8 mouse cellular contexts compared by ENCODE assay signal in genomic region chr2:34904849-34905542, GRCm38 (mm10). TPM values are rescaled to one million over a fixed set of nuclear protein-coding genes. Genes with fewer than 3 reads are reported as not detected.
DNase-seq lines count a peak whose midpoint lies in the region; ATAC-seq and TF ChIP-seq lines count a peak whose summit lies in the region.

No protein-coding gene starts in this region.

- ATAC-seq in embryonic facial prominence, embryonic 13.5 days (ENCODE audit: insufficient number of reproducible peaks, insufficient read depth, low FRiP score, low TSS enrichment, low read depth) = peak; percentile 94
- ATAC-seq in limb, embryonic 12.5 days (ENCODE audit: insufficient number of reproducible peaks, insufficient read depth, low FRiP score, low TSS enrichment, low read depth) = peak; percentile 96
- ATAC-seq in midbrain, embryonic 15.5 days (replicated peaks) = peak; percentile 96

- no peak for TF ChIP-seq CTCF in kidney, adult 2 months (conservative IDR thresholded peaks at IDR 0.05; ENCODE audit: insufficient read depth, insufficient read length, low read depth, low read length)
- TF ChIP-seq CTCF in spleen, adult 2 months (IDR thresholded peaks at IDR 0.05; ENCODE audit: extremely low read depth, insufficient read depth, insufficient read length, insufficient replicate concordance) = no peak

- H3K4me2 ChIP-seq in embryonic facial prominence, embryonic 13.5 days = peak overlapping the region; percentile 60
- peak overlapping the region; percentile 59 for H3K4me2 ChIP-seq in limb, embryonic 12.5 days
- H3K4me2 ChIP-seq in midbrain, embryonic 15.5 days = peak overlapping the region; percentile 67

- DNase-seq in 3134 (ENCODE audit: extremely low read depth, insufficient read length, low spot score) = peak; percentile 83
- DNase-seq in adrenal gland, postnatal 36 days = peak; percentile 99
- peak; percentile 99 for DNase-seq in heart, adult 18-20 months
- DNase-seq in kidney, adult 2 months = peak; percentile 100
- peak; percentile 92 to 96 for DNase-seq in spleen, adult 2 months (ENCODE audit: low read depth in 1 of 2, low spot score in 2 of 2)

- 0 out of 2 replicates have a peak overlapping the region, but pooled peaks have one; percentile 46 for H3K9ac ChIP-seq in embryonic facial prominence, embryonic 13.5 days
- H3K9ac ChIP-seq in limb, embryonic 12.5 days (replicated peaks) = no peak overlapping the region; the same call in 1 of the 2 replicates
- peak overlapping the region; percentile 50; the same call in 1 of the 2 replicates for H3K9ac ChIP-seq in midbrain, embryonic 15.5 days

- TF ChIP-seq POLR2A in kidney, adult 2 months (IDR thresholded peaks at IDR 0.05; ENCODE audit: low read depth, low read length) = peak; percentile 26
- no peak for TF ChIP-seq POLR2A in spleen, adult 2 months (IDR thresholded peaks at IDR 0.05; ENCODE audit: low read depth, low read length)

- H3K9me3 ChIP-seq in embryonic facial prominence, embryonic 13.5 days = no peaks in the 10 kb centered on the region
- no peaks in the 10 kb centered on the region for H3K9me3 ChIP-seq in limb, embryonic 12.5 days
- no peaks in the 10 kb centered on the region for H3K9me3 ChIP-seq in midbrain, embryonic 15.5 days

- WGBS in embryonic facial prominence, embryonic 13.5 days = under 1% methylated on average over 34 of the region's 34 CpGs
- under 1% methylated on average over 34 of the region's 34 CpGs for WGBS in kidney, adult 2 months
- under 1% methylated on average over 34 of the region's 34 CpGs for WGBS in limb, embryonic 12.5 days
- WGBS in midbrain, embryonic 15.5 days = under 1% methylated on average over 34 of the region's 34 CpGs
- WGBS in spleen, adult 2 months = 4% methylated on average over 34 of the region's 34 CpGs

- no peak overlapping the region for H3K27ac ChIP-seq in embryonic facial prominence, embryonic 13.5 days
- H3K27ac ChIP-seq in kidney, adult 2 months (ENCODE audit: insufficient read depth, low read depth, low read length) = peak overlapping the region; percentile 50
- H3K27ac ChIP-seq in limb, embryonic 12.5 days = no peak overlapping the region
- H3K27ac ChIP-seq in midbrain, embryonic 15.5 days = peak overlapping the region; percentile 75
- peak overlapping the region; percentile 26 for H3K27ac ChIP-seq in spleen, adult 2 months (ENCODE audit: insufficient read depth, low read length)

- H3K4me1 ChIP-seq in embryonic facial prominence, embryonic 13.5 days = peaks cover 14% of the 10 kb centered on the region
- H3K4me1 ChIP-seq in kidney, adult 2 months (ENCODE audit: control insufficient read depth, insufficient read depth, low read length) = peaks cover 10% of the 10 kb centered on the region; the same call in 1 of the 2 replicates
- peaks cover 15% of the 10 kb centered on the region for H3K4me1 ChIP-seq in limb, embryonic 12.5 days (replicated peaks)
- peaks cover 12% of the 10 kb centered on the region for H3K4me1 ChIP-seq in midbrain, embryonic 15.5 days
- peaks cover 10% of the 10 kb centered on the region; the same call in 1 of the 2 replicates for H3K4me1 ChIP-seq in spleen, adult 2 months (ENCODE audit: control insufficient read depth, insufficient read depth, insufficient read length)

- no peaks in the 10 kb centered on the region for H3K36me3 ChIP-seq in embryonic facial prominence, embryonic 13.5 days
- no peaks in the 10 kb centered on the region for H3K36me3 ChIP-seq in kidney, adult 2 months (ENCODE audit: control insufficient read depth, insufficient read depth, low read length)
- H3K36me3 ChIP-seq in limb, embryonic 12.5 days = no peaks in the 10 kb centered on the region
- no peaks in the 10 kb centered on the region for H3K36me3 ChIP-seq in midbrain, embryonic 15.5 days (replicated peaks)
- no peaks in the 10 kb centered on the region for H3K36me3 ChIP-seq in spleen, adult 2 months (ENCODE audit: control insufficient read depth, insufficient read depth, low read length)

- peaks cover 7% of the 10 kb centered on the region for H3K27me3 ChIP-seq in embryonic facial prominence, embryonic 13.5 days
- no peaks in the 10 kb centered on the region for H3K27me3 ChIP-seq in kidney, adult 2 months (replicated peaks; ENCODE audit: control insufficient read depth, insufficient read depth, low read length)
- peaks cover 34% of the 10 kb centered on the region for H3K27me3 ChIP-seq in limb, embryonic 12.5 days
- H3K27me3 ChIP-seq in midbrain, embryonic 15.5 days (replicated peaks) = no peaks in the 10 kb centered on the region
- no peaks in the 10 kb centered on the region for H3K27me3 ChIP-seq in spleen, adult 2 months (ENCODE audit: control insufficient read depth, insufficient read depth, low read length)

- peak overlapping the region; percentile 36 for H3K4me3 ChIP-seq in embryonic facial prominence, embryonic 13.5 days
- H3K4me3 ChIP-seq in kidney, adult 2 months (ENCODE audit: insufficient read depth, low read depth, low read length) = peak overlapping the region; percentile 31
- peak overlapping the region; percentile 32 for H3K4me3 ChIP-seq in limb, embryonic 12.5 days (replicated peaks)
- H3K4me3 ChIP-seq in midbrain, embryonic 15.5 days = peak overlapping the region; percentile 39
- H3K4me3 ChIP-seq in spleen, adult 2 months (ENCODE audit: extremely low read depth, insufficient read depth, insufficient read length) = peak overlapping the region; percentile 49

RNA-seq across cellular contexts. Expression of gene Phf19, which starts 8.8 kb away (rescaled TPM):
- 1 to 10 TPM; 2.2 to 2.4 TPM for total RNA-seq in adrenal gland, postnatal 36 days (2021)
- polyA plus RNA-seq in embryonic facial prominence, embryonic 13.5 days (2015; fragmentation: Nextera tagmentation; extraction: Ambion mirVana) = 3.5 and 5.2 TPM in 2 replicates
- under 1 TPM; 0.93 to 0.99 TPM for total RNA-seq in heart, adult 18-20 months (2021)
- 0.60 and 0.66 TPM in 2 replicates for polyA plus RNA-seq in kidney, adult 2 months (2012; rRNA removed)
- polyA plus RNA-seq in limb, embryonic 12.5 days (2016; fragmentation: Nextera tagmentation; extraction: Ambion mirVana) = 0.61 and 1.0 TPM in 2 replicates
- 1.5 and 2.1 TPM in 2 replicates for polyA plus RNA-seq in midbrain, embryonic 15.5 days (2015; fragmentation: Nextera tagmentation; extraction: Ambion mirVana)
- polyA plus RNA-seq in spleen, adult 2 months (2012; rRNA removed) = 3.7 and 4.7 TPM in 2 replicates

RNA-seq across cellular contexts. Expression of gene Psmd5, which starts 30.2 kb away (rescaled TPM):
- 10 to 100 TPM; 38.4 to 44.6 TPM for total RNA-seq in adrenal gland, postnatal 36 days (2021)
- 96.4 and 101 TPM in 2 replicates for polyA plus RNA-seq in embryonic facial prominence, embryonic 13.5 days (2015; fragmentation: Nextera tagmentation; extraction: Ambion mirVana)
- total RNA-seq in heart, adult 18-20 months (2021) = 10 to 100 TPM; 16.7 to 18.5 TPM
- polyA plus RNA-seq in kidney, adult 2 months (2012; rRNA removed) = 29.7 and 31.7 TPM in 2 replicates
- polyA plus RNA-seq in limb, embryonic 12.5 days (2016; fragmentation: Nextera tagmentation; extraction: Ambion mirVana) = 104 TPM in 2 replicates
- polyA plus RNA-seq in midbrain, embryonic 15.5 days (2015; fragmentation: Nextera tagmentation; extraction: Ambion mirVana) = 101 and 102 TPM in 2 replicates
- 5.8 and 6.9 TPM in 2 replicates for polyA plus RNA-seq in spleen, adult 2 months (2012; rRNA removed)

RNA-seq across cellular contexts. Expression of gene Cutal, which starts 30.8 kb away (rescaled TPM):
- total RNA-seq in adrenal gland, postnatal 36 days (2021) = under 1 TPM; 0.20 to 0.86 TPM
- polyA plus RNA-seq in embryonic facial prominence, embryonic 13.5 days (2015; fragmentation: Nextera tagmentation; extraction: Ambion mirVana) = 0.15 TPM in 2 replicates
- total RNA-seq in heart, adult 18-20 months (2021) = 1 to 10 TPM in 1 of 2 experiments, under 1 TPM in 1; 0.74 to 1.3 TPM
- polyA plus RNA-seq in kidney, adult 2 months (2012; rRNA removed) = 208 and 340 TPM in 2 replicates
- 0.15 TPM in 1 of 2 replicates, not detected in the other for polyA plus RNA-seq in limb, embryonic 12.5 days (2016; fragmentation: Nextera tagmentation; extraction: Ambion mirVana)
- polyA plus RNA-seq in midbrain, embryonic 15.5 days (2015; fragmentation: Nextera tagmentation; extraction: Ambion mirVana) = 0.26 and 0.40 TPM in 2 replicates
- polyA plus RNA-seq in spleen, adult 2 months (2012; rRNA removed) = 0.59 TPM in 1 of 2 replicates, not detected in the other

RNA-seq across cellular contexts. Expression of gene Traf1, which starts 56.6 kb away (rescaled TPM):
- 1 to 10 TPM; 1.3 to 2.2 TPM for total RNA-seq in adrenal gland, postnatal 36 days (2021)
- 2.4 and 4.3 TPM in 2 replicates for polyA plus RNA-seq in embryonic facial prominence, embryonic 13.5 days (2015; fragmentation: Nextera tagmentation; extraction: Ambion mirVana)
- total RNA-seq in heart, adult 18-20 months (2021) = 1 to 10 TPM; 1.9 to 3.5 TPM
- polyA plus RNA-seq in kidney, adult 2 months (2012; rRNA removed) = 4.3 and 9.3 TPM in 2 replicates
- polyA plus RNA-seq in limb, embryonic 12.5 days (2016; fragmentation: Nextera tagmentation; extraction: Ambion mirVana) = 0.58 and 0.61 TPM in 2 replicates
- polyA plus RNA-seq in midbrain, embryonic 15.5 days (2015; fragmentation: Nextera tagmentation; extraction: Ambion mirVana) = 3.6 and 3.8 TPM in 2 replicates
- polyA plus RNA-seq in spleen, adult 2 months (2012; rRNA removed) = 64.4 and 72.8 TPM in 2 replicates

Comparison
In these comparisons a context has a peak if more than half of its experiments do, and no peak if none do; other contexts are left out.
1. H3K27ac ChIP-seq: peak in kidney, adult 2 months (single experiment), midbrain, embryonic 15.5 days (single experiment) and spleen, adult 2 months (single experiment); none in embryonic facial prominence, embryonic 13.5 days (single experiment) and limb, embryonic 12.5 days (single experiment).
2. RNA of gene Cutal, which starts 30.8 kb away (polyA plus RNA-seq): 208 to 340 TPM in kidney, adult 2 months; 0.26 to 0.40 TPM in midbrain, embryonic 15.5 days, 0.15 TPM in embryonic facial prominence, embryonic 13.5 days, 0.15 TPM in limb, embryonic 12.5 days and 0.59 TPM in spleen, adult 2 months; every median in the first group is over 100 times any median in the second.
3. Peak in every context shown above with its lines, with median percentiles within 50 percentile points of each other: DNase-seq, ATAC-seq, H3K4me2 ChIP-seq and H3K4me3 ChIP-seq.